Mouse (Mus musculus) spleen, postnatal 4 days (tissue): ENCODE results near the gene Lamp1.

Experiments used
- DNase-seq, 2 experiments: peaks; one replicate each; pipeline ENCODE4 v3.0.0; 2022; ENCODE audit warnings: low spot score in 2 of 2

The Lamp1 gene

GRCm38 (mm10) chr8:13158718-13159376 is at the start of gene Lamp1:
Gene Lamp1, plus strand, starts transcription at chr8:13159161.
- peak; percentile 97 to 98 for DNase-seq

- DNase-seq, result no peak
Observed at GRCm38 (mm10) chr8:13109416-13109960, 49.5 kb upstream of the Lamp1 start.

- DNase-seq, result no peak
Observed at GRCm38 (mm10) chr8:13111917-13112316, 47.0 kb upstream of the Lamp1 start.

- DNase-seq, result no peak
Observed at GRCm38 (mm10) chr8:13113232-13113631, 45.7 kb upstream of the Lamp1 start.

GRCm38 (mm10) chr8:13117096-13117495 is 41.9 kb upstream of the Lamp1 start:
- DNase-seq, result no peak

- DNase-seq, result no peak
Observed at GRCm38 (mm10) chr8:13118516-13118915, 40.4 kb upstream of the Lamp1 start.

- peak; percentile 38 to 60 for DNase-seq
Observed at GRCm38 (mm10) chr8:13120882-13121665, 37.9 kb upstream of the Lamp1 start.

GRCm38 (mm10) chr8:13122887-13123421 is 36.0 kb upstream of the Lamp1 start:
- DNase-seq, result no peak

GRCm38 (mm10) chr8:13124897-13125296 is 34.1 kb upstream of the Lamp1 start:
- DNase-seq, result no peak

- DNase-seq, result peak; percentile 72 to 86
Observed at GRCm38 (mm10) chr8:13132220-13132619, 26.7 kb upstream of the Lamp1 start.

GRCm38 (mm10) chr8:13139641-13140182 is 19.2 kb upstream of the Lamp1 start:
- DNase-seq, result no peak

GRCm38 (mm10) chr8:13141681-13142080 is 17.3 kb upstream of the Lamp1 start:
- no peak for DNase-seq

- no peak for DNase-seq
Observed at GRCm38 (mm10) chr8:13148476-13148875, 10.5 kb upstream of the Lamp1 start.

- no peak for DNase-seq
Observed at GRCm38 (mm10) chr8:13149287-13149686, 9.7 kb upstream of the Lamp1 start.

- DNase-seq, result no peak
Observed at GRCm38 (mm10) chr8:13149866-13150265, 9.1 kb upstream of the Lamp1 start.

GRCm38 (mm10) chr8:13150929-13151328 is 8.0 kb upstream of the Lamp1 start:
- DNase-seq, result no peak

GRCm38 (mm10) chr8:13154099-13154498 is 4.9 kb upstream of the Lamp1 start:
- no peak for DNase-seq

GRCm38 (mm10) chr8:13155358-13155757 is 3.6 kb upstream of the Lamp1 start:
- no peak for DNase-seq

GRCm38 (mm10) chr8:13156327-13157097 is 2.4 kb upstream of the Lamp1 start:
- DNase-seq, result no peak

GRCm38 (mm10) chr8:13159377-13159881 is 468 bp downstream of the Lamp1 start:
- DNase-seq, result no peak

- no peak for DNase-seq
Observed at GRCm38 (mm10) chr8:13160691-13161090, 1.7 kb downstream of the Lamp1 start.
